Mouse (Mus musculus) embryonic facial prominence, embryonic 13.5 days (tissue): ENCODE results near the gene Cpne5. TPM values are rescaled to one million over a fixed set of nuclear protein-coding genes. Genes with fewer than 3 reads are reported as not detected.

Experiments
- ATAC-seq: fragments of 200-750 bp; cut with Nextera tagmentation; 2 replicates; pipeline ENCODE4 v1.8.0; 2017; ENCODE audit warnings: low read depth; ENCODE audit not compliant: insufficient number of reproducible peaks, insufficient read depth, low FRiP score, low TSS enrichment
- H3K27ac ChIP-seq: fragments of 300-500 bp; sonication (generic); 2 replicates; pipeline ENCODE4 v1.5.1; 2015; ENCODE audit warnings: moderate library complexity, mild to moderate bottlenecking, inconsistent platforms
- H3K27me3 ChIP-seq: fragments of 300-500 bp; sonication (generic); 2 replicates; pipeline ENCODE4 v1.6.1; 2015; ENCODE audit warnings: mild to moderate bottlenecking, inconsistent platforms
- H3K36me3 ChIP-seq: fragments of 300-500 bp; sonication (generic); 2 replicates; pipeline ENCODE4 v1.6.1; 2015; ENCODE audit warnings: mild to moderate bottlenecking, inconsistent platforms
- H3K4me1 ChIP-seq: fragments of 300-500 bp; sonication (generic); 2 replicates; pipeline ENCODE4 v1.6.1; 2015; ENCODE audit warnings: inconsistent platforms
- H3K4me2 ChIP-seq: fragments of 300-500 bp; sonication (generic); 2 replicates; pipeline ENCODE4 v1.6.1; 2015; ENCODE audit warnings: moderate library complexity, mild to moderate bottlenecking, inconsistent platforms
- H3K4me3 ChIP-seq: fragments of 300-500 bp; sonication (generic); 2 replicates; pipeline ENCODE4 v1.5.1; 2015; ENCODE audit warnings: mild to moderate bottlenecking, inconsistent platforms
- H3K9ac ChIP-seq: fragments of 300-500 bp; sonication (generic); 2 replicates; pipeline ENCODE4 v1.6.1; 2015; ENCODE audit warnings: mild to moderate bottlenecking, inconsistent platforms
- H3K9me3 ChIP-seq: fragments of 300-500 bp; sonication (generic); 2 replicates; pipeline ENCODE4 v1.6.1; 2016; ENCODE audit warnings: inconsistent platforms
- WGBS: fragments of 180-500 bp; shearing (Covaris S2); methylation state at CpG from one replicate; pipeline ENCODE4 v1.1.7; 2015; ENCODE audit warnings: mixed read lengths; 5-methylcytosine and 5-hydroxymethylcytosine counted together
- polyA plus RNA-seq: library from polyadenylated mRNA; unstranded; fragments of >200 nt; fragmentation: Nextera tagmentation; extraction: Ambion mirVana; gene quantifications from 2 replicates; pipeline ENCODE4 v1.2.1, GENCODE M21; 2015

Gene Cpne5
- polyA plus RNA-seq, 1 experiment from 2014 or later: 36.0 TPM

- Histone ChIP-seq H3K4me1 (peaks cover 21% of the 10 kb centered on the region), H3K9me3 (no peaks in the 10 kb centered on the region), H3K4me3 (no peak overlapping the region), H3K4me2 (peak overlapping the region; percentile 26; the same call in 1 of the 2 replicates), H3K27ac (peak overlapping the region; percentile 74), H3K9ac (no peak overlapping the region), H3K36me3 (no peaks in the 10 kb centered on the region), H3K27me3 (no peaks in the 10 kb centered on the region)
- peak; percentile 32; the same call in 1 of the 2 replicates for ATAC-seq
- 16% methylated on average over 6 of the region's 7 CpGs for WGBS
Measured at GRCm38 (mm10) chr17:29199821-29200220, 38.1 kb downstream of the Cpne5 start.

DNA sequence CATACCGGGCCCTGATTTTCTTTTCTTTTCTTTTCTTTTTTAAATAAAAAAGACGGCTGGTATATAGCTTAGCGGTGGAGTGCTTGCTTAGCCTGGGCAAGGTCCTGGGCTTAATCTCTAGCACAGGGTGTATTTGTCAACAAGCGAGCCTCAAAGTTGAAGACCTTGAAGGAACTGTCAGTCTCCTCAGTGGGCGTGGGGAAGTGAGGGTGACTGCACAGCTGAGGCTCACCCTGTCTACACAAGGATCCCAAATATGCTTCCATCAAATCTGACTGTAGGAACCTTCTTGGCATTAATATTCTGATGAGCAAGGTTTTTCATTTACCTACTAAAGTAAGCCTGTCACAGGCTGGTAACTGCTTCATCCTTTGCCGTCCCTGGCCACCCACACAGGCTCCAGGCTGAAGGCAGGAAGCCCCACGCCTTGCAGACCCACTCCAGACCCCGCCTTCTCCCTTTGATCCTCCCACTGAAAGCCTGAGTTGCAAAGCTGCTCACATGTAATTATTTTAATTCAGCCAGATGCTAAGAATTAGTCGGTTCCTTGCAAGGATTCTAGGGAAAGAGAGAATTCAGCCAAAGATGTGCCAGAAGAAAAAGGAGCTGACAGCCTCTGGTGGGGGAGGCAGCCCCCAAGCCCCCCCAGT lies 38.7 kb downstream of the Cpne5 start:
- Histone ChIP-seq H3K36me3 (no peaks in the 10 kb centered on the region), H3K4me1 (peaks cover 21% of the 10 kb centered on the region), H3K9ac (no peak overlapping the region), H3K4me3 (no peak overlapping the region), H3K9me3 (no peaks in the 10 kb centered on the region), H3K27ac (peak overlapping the region; percentile 74), H3K27me3 (no peaks in the 10 kb centered on the region), H3K4me2 (peak overlapping the region; percentile 26; the same call in 1 of the 2 replicates)
- whole genome bisulfite sequencing: 11% methylated on average over 9 of the region's 9 CpGs
- ATAC-seq: peak; percentile 74; the same call in 1 of the 2 replicates

- H3K27me3 ChIP-seq: no peaks in the 10 kb centered on the region
- 28% methylated on average over 4 of the region's 4 CpGs for WGBS
- H3K4me3 ChIP-seq: no peak overlapping the region
- H3K27ac ChIP-seq: no peak overlapping the region
- no peaks in the 10 kb centered on the region for H3K9me3 ChIP-seq
- no peak overlapping the region for H3K9ac ChIP-seq
- no peak overlapping the region for H3K4me2 ChIP-seq
- H3K4me1 ChIP-seq: peaks cover 26% of the 10 kb centered on the region
- H3K36me3 ChIP-seq: no peaks in the 10 kb centered on the region
- no peak for ATAC-seq
Measured at GRCm38 (mm10) chr17:29195579-29195978, 42.4 kb downstream of the Cpne5 start.

DNA sequence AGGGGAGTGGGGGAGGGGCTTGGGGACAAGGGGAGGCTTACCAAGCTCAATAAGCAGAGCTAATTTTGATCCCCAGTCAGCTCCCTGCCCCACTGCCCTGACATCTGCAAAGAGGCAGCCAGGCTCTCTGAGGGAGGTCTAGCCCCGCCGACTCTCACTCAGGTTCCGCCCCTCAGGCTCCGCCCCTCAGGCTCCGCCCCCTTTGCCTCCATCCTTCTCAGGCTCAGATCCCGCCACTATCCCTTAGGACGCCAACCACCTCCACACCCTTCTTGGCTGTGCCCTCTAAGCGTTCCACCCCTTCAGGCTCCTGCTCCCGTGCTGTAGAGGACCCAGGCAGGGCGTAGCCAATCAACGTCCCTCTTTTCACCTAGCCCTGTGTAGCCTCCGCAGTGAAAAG lies 49.0 kb downstream of the Cpne5 start:
- WGBS: 2% methylated on average over 12 of the region's 12 CpGs
- H3K4me1 ChIP-seq: peaks cover 48% of the 10 kb centered on the region
- no peak overlapping the region for H3K27ac ChIP-seq
- peak overlapping the region; percentile 20; the same call in 1 of the 2 replicates for H3K4me3 ChIP-seq
- H3K9ac ChIP-seq: no peak overlapping the region
- H3K36me3 ChIP-seq: no peaks in the 10 kb centered on the region
- H3K9me3 ChIP-seq: no peaks in the 10 kb centered on the region
- peak overlapping the region; percentile 47 for H3K4me2 ChIP-seq
- peak; percentile 48 for ATAC-seq
- peaks cover 4% of the 10 kb centered on the region; the same call in 1 of the 2 replicates for H3K27me3 ChIP-seq

DNA sequence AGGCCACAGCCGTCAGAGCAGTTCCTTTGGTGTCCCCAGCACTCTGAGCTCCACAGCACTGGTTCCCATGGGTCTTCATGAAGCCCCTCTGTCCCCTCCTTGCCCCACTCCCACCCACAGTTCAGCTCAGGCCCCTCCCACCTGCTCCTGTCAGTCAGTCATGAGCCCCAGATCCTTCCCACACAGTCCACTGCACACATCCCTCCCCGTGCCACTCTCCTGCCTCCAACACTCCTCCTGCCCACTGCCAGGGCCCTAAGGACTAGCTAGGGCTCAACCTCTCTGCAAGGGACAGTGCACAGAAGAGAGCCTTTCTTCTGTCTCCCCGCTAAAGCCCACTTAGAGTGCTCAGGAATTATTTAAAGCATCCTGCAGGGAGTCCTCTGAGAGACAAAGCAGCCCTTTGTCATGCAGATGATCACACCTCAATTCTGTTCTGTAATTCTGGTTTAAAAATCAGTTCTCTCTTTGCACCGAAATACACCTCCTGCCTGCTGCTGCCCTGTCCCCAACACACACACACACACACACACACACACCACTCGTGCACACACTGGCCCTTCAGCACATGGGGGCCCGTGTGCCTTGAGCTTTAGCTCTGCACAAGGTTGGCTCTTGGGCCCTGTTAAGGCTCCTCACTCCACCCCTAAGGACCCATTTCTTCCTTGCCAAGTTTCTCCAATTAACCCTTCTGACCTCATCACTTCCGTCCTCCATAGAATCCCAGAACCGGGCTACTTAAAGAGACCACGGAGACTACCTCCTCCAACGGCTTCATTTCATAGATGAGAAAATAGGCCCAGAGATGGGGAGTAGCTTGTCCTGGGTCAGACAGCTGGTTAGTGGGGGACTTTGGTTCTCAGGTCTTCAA lies 50.7 kb downstream of the Cpne5 start:
- WGBS: 19% methylated on average over 10 of the region's 10 CpGs
- ATAC-seq: no peak
- H3K27me3 ChIP-seq: peaks cover 4% of the 10 kb centered on the region; the same call in 1 of the 2 replicates
- no peak overlapping the region for H3K4me3 ChIP-seq
- no peaks in the 10 kb centered on the region for H3K9me3 ChIP-seq
- peak overlapping the region; percentile 30; the same call in 1 of the 2 replicates for H3K27ac ChIP-seq
- peaks cover 43% of the 10 kb centered on the region for H3K4me1 ChIP-seq
- H3K36me3 ChIP-seq: no peaks in the 10 kb centered on the region
- H3K9ac ChIP-seq: no peak overlapping the region
- H3K4me2 ChIP-seq: no peak overlapping the region

DNA sequence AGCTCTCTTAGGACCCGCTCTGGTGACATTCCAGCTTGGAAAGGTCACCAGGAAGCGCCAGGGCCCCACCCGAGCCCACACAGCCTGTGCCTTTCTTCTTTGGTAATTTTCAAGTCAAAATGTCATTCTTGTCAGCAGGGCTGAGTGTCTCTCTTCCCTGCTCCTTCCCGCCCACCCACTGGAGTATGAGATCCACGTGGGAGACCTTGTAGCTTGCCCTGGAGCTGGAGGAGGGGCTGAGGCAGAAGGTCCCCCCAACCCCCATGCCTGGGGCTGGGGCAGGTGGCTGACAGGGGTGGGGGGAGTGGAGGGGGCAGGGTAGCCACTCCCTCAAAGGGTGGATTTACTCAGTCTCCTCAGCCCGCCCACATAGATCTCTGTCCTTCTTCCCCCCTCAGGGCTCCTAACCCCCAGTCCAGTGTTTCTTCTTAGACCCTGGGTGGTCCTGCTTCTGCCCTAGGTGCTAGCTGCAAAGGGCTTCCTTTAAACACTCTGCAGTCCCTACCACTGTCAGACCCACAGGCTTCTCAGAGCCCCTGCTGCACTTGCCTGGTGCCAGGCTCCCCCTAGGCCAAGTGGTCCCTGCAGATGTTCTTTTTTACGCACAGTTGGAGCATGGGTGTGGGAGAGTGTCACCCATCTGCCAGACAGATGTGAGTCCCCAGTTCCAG lies 52.5 kb downstream of the Cpne5 start:
- Histone ChIP-seq H3K27me3 (peaks cover 4% of the 10 kb centered on the region; the same call in 1 of the 2 replicates), H3K4me2 (no peak overlapping the region), H3K4me1 (peaks cover 47% of the 10 kb centered on the region), H3K9me3 (no peaks in the 10 kb centered on the region), H3K36me3 (no peaks in the 10 kb centered on the region), H3K27ac (peak overlapping the region; percentile 30), H3K9ac (no peak overlapping the region), H3K4me3 (no peak overlapping the region)
- ATAC-seq: no peak
- WGBS: 11% methylated on average over 7 of the region's 7 CpGs

DNA sequence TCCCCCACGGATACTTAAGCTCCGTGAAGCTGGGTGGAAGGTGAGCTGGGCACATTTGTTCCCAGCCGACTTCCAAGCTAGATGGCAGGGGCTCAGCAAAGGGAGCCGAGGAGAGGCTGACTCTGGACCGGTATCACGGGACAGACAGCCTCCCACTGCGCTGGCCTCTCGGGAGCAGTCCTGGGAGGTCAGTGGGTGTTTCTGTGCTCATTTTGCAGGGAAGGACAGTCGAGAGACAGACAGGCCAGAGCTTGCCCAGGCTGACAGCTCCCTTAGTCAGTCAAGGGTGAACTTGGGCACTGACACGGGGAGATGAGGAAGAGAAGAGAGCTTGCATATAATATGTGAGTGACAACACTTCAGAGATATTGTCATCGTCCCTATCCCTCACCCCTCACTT lies 54.8 kb downstream of the Cpne5 start:
- 49% methylated on average over 11 of the region's 11 CpGs for WGBS
- peaks cover 38% of the 10 kb centered on the region for H3K4me1 ChIP-seq
- no peaks in the 10 kb centered on the region for H3K27me3 ChIP-seq
- H3K4me2 ChIP-seq: no peak overlapping the region
- no peaks in the 10 kb centered on the region for H3K9me3 ChIP-seq
- no peak overlapping the region for H3K4me3 ChIP-seq
- peak overlapping the region; percentile 36; the same call in 1 of the 2 replicates for H3K9ac ChIP-seq
- no peak overlapping the region for H3K27ac ChIP-seq
- no peaks in the 10 kb centered on the region for H3K36me3 ChIP-seq
- no peak for ATAC-seq

- Histone ChIP-seq H3K27me3 (no peaks in the 10 kb centered on the region), H3K9ac (no peak overlapping the region), H3K4me1 (peaks cover 27% of the 10 kb centered on the region), H3K36me3 (no peaks in the 10 kb centered on the region), H3K9me3 (no peaks in the 10 kb centered on the region), H3K27ac (no peak overlapping the region), H3K4me3 (no peak overlapping the region), H3K4me2 (no peak overlapping the region)
- ATAC-seq: no peak
- WGBS: 76% methylated on average over 5 of the region's 5 CpGs
Measured at GRCm38 (mm10) chr17:29181751-29182150, 56.2 kb downstream of the Cpne5 start.

DNA sequence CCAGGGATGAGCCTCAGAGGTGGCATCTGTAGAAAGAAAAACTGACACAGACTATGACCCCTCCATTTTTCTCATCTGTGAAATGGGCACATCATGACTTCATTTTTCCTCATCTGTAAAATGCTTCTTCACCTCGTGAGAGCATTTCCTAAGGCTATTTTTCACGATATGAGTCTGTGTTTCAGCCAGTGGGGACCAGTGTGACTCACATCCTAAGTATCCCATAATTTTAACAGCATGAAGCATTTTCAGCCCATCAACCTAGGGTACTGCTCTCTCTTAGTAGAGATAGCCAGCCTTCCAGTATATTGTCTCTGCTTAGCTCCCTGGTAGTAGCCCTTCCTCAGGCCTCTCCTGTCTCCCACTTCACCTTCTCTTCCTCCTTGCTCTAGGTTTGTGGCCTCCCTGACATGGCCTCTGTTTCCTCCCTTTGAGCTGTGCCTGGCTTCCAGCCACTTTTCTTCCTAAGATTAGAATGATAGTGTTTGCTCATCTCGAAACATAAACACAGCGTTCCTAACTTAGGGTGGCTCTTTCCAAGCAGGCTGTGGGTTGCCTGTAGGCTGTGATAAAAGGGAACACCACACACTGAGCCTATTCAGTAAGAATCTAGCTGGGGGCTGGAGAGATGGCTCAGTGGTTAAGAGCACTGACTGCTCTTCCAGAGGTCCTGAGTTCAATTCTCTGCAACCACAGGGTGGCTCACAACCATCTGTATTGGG lies 57.4 kb downstream of the Cpne5 start:
- H3K4me1 ChIP-seq: peaks cover 28% of the 10 kb centered on the region
- no peaks in the 10 kb centered on the region for H3K36me3 ChIP-seq
- 72% methylated on average over 4 of the region's 4 CpGs for WGBS
- ATAC-seq: no peak
- H3K4me3 ChIP-seq: no peak overlapping the region
- H3K4me2 ChIP-seq: no peak overlapping the region
- no peaks in the 10 kb centered on the region for H3K27me3 ChIP-seq
- no peaks in the 10 kb centered on the region for H3K9me3 ChIP-seq
- H3K27ac ChIP-seq: no peak overlapping the region
- no peak overlapping the region for H3K9ac ChIP-seq

GRCm38 (mm10) chr17:29179917-29180316 lies 58.0 kb downstream of the Cpne5 start:
- no peak for ATAC-seq
- WGBS: 92% methylated on average over 6 of the region's 6 CpGs
- Histone ChIP-seq H3K4me3 (no peak overlapping the region), H3K36me3 (no peaks in the 10 kb centered on the region), H3K9ac (no peak overlapping the region), H3K4me1 (peaks cover 22% of the 10 kb centered on the region), H3K27me3 (no peaks in the 10 kb centered on the region), H3K9me3 (no peaks in the 10 kb centered on the region), H3K27ac (no peak overlapping the region), H3K4me2 (no peak overlapping the region)

DNA sequence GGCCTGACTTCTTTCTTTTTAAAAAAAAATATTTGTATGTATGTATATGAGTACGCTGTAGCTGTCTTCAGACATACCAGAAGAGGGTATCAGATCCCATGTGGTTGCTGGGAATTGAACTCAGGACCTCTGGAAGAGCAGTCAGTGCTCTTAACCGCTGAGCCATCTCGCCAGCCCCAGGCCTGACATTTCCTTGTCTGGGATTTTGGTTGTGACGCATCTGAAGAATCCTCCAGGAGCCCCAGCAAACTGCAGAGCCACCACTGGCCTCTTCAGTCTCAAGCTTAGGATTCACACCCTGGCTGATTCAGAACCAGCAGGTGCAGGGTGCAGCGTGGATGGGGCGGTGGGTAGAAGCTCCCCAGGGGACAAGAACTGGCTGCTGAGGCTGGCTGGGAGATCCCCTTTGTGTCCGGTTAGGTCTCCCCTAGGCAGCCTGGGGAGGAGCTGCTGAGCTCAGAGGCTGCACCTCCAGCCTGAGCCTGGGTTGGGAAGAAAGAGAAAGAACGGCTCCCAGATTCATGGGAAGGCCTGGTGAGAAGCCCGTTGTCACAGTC lies 59.4 kb downstream of the Cpne5 start:
- Histone ChIP-seq H3K27me3 (no peaks in the 10 kb centered on the region), H3K4me1 (peaks cover 25% of the 10 kb centered on the region), H3K4me3 (no peak overlapping the region), H3K9ac (no peak overlapping the region), H3K27ac (no peak overlapping the region), H3K4me2 (no peak overlapping the region), H3K36me3 (no peaks in the 10 kb centered on the region), H3K9me3 (no peaks in the 10 kb centered on the region)
- ATAC-seq: no peak
- WGBS: 67% methylated on average over 9 of the region's 9 CpGs
